Mouse (Mus musculus) CD4-positive, CD25-positive, alpha-beta regulatory T cell, adult 2 months (primary cell): ENCODE results near the gene Tsacc.
A peak's percentile ranks its signal among the peaks of the same experiment; 100 is the strongest.
"Not testable (repeated sequence)": the region's sequence is repeated elsewhere in the genome, so short reads cannot be mapped to it uniquely, and the experiment has no call there.

ENCODE experiments used
- DNase-seq: peaks from one replicate; pipeline ENCODE4 v3.0.0-alpha.2; 2012; ENCODE audit warnings: low read depth, low spot score

Gene Tsacc

GRCm38 (mm10) chr3:88296561-88297318 is at the start of gene Tsacc, which contains the start of gene Cct3:
Tsacc (minus strand) TSS chr3:88296999.
Cct3 (plus strand) TSS chr3:88297116.
- DNase-seq: peak; percentile 99

GRCm38 (mm10) chr3:88339006-88339405 is 42.2 kb upstream of the Tsacc start:
- DNase-seq: no peak

GRCm38 (mm10) chr3:88338316-88338715 is 41.5 kb upstream of the Tsacc start:
- DNase-seq: no peak

- DNase-seq: peak; percentile 62
Measured at GRCm38 (mm10) chr3:88337367-88338020, 40.7 kb upstream of the Tsacc start.

GRCm38 (mm10) chr3:88336058-88337013 is 39.5 kb upstream of the Tsacc start, which contains the start of the genes Tmem79 and Smg5:
Tmem79 (minus strand) TSS chr3:88336148.
Smg5 (plus strand) TSS chr3:88336260.
- peak; percentile 99 for DNase-seq

- DNase-seq: no peak
Measured at GRCm38 (mm10) chr3:88335436-88336053, 38.7 kb upstream of the Tsacc start.

GRCm38 (mm10) chr3:88334902-88335435 is 38.2 kb upstream of the Tsacc start:
- DNase-seq: no peak

- DNase-seq: no peak
Measured at GRCm38 (mm10) chr3:88334029-88334658, 37.3 kb upstream of the Tsacc start.

GRCm38 (mm10) chr3:88331282-88331681 is 34.5 kb upstream of the Tsacc start:
- peak; percentile 82 for DNase-seq

- no peak for DNase-seq
Measured at GRCm38 (mm10) chr3:88328956-88329355, 32.2 kb upstream of the Tsacc start.

- DNase-seq: peak; percentile 76
Measured at GRCm38 (mm10) chr3:88324951-88325405, 28.2 kb upstream of the Tsacc start, which contains the start of gene Glmp. Glmp (plus strand) TSS chr3:88325023.

- no peak for DNase-seq
Measured at GRCm38 (mm10) chr3:88299172-88299571, 2.4 kb upstream of the Tsacc start.

GRCm38 (mm10) chr3:88297321-88297851 is 587 bp upstream of the Tsacc start:
- DNase-seq: peak; percentile 79

- no peak for DNase-seq
Measured at GRCm38 (mm10) chr3:88296110-88296560, 664 bp downstream of the Tsacc start.

GRCm38 (mm10) chr3:88295272-88295671 is 1.5 kb downstream of the Tsacc start:
- DNase-seq: not testable (repeated sequence)

GRCm38 (mm10) chr3:88291970-88292369 is 4.8 kb downstream of the Tsacc start:
- peak; percentile 55 for DNase-seq

GRCm38 (mm10) chr3:88288133-88288713 is 8.6 kb downstream of the Tsacc start:
- not testable (repeated sequence) for DNase-seq

- no peak for DNase-seq
Measured at GRCm38 (mm10) chr3:88287110-88287509, 9.7 kb downstream of the Tsacc start, which contains the start of gene Gm38392. Gm38392 (minus strand) TSS chr3:88287210.

- not testable (repeated sequence) for DNase-seq
Measured at GRCm38 (mm10) chr3:88285565-88285895, 11.3 kb downstream of the Tsacc start.
